Comparison of ENCODE assay signal across 8 mouse cellular contexts in the genomic region with DNA sequence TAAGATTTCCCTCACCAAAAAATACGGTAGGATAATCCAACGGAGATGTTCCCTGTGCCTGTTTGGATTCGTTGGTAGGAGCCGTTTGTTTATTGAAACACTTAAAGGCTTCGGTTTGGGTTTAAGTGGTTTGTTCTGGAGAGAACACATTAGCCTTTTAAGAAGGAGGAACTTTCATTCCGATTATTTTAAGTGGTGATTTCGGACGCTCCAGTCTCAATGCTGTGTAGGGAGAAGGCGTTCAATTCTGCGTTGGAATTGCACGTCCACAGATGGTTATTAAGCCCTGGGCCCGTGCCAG. TPM values are rescaled to one million over a fixed set of nuclear protein-coding genes. Genes with fewer than 3 reads are reported as not detected.
A peak's percentile ranks its signal among the peaks of the same experiment; 100 is the strongest.
DNase-seq lines count a peak whose midpoint lies in the region; ATAC-seq and TF ChIP-seq lines count a peak whose summit lies in the region.

No protein-coding gene starts in this region.

- H3K27ac ChIP-seq in heart, embryonic 11.5 days (ENCODE audit: low read depth, low read length): peak overlapping the region; percentile 100
- H3K27ac ChIP-seq in MEL (ENCODE audit: control insufficient read depth, low read depth, low read length): no peak overlapping the region
- H3K27ac ChIP-seq in hindbrain, embryonic 13.5 days: no peak overlapping the region
- no peak overlapping the region for H3K27ac ChIP-seq in macrophage

- H3K4me3 ChIP-seq in heart, embryonic 11.5 days (ENCODE audit: low read depth, low read length): peak overlapping the region; percentile 85
- H3K4me3 ChIP-seq in MEL (ENCODE audit: control insufficient read depth in 1 of 2, insufficient read depth in 1 of 2, low read depth in 2 of 2, low read length in 2 of 2) (peak overlapping the region; percentile 45 to 96), macrophage (ENCODE audit: inconsistent target) (peak overlapping the region; percentile 44)
- H3K4me3 ChIP-seq in hindbrain, embryonic 13.5 days: peak overlapping the region; percentile 57

- H3K79me2 ChIP-seq in MEL (ENCODE audit: control insufficient read depth, insufficient read depth, low read length, poor library complexity) (no peaks in the 10 kb centered on the region; the same call in 1 of the 2 replicates), macrophage (ENCODE audit: inconsistent target) (peaks cover 13% of the 10 kb centered on the region; the same call in 1 of the 2 replicates)

- ATAC-seq in heart, embryonic 11.5 days (replicated peaks; ENCODE audit: insufficient number of reproducible peaks, low FRiP score, low TSS enrichment): no peak
- ATAC-seq in hindbrain, embryonic 13.5 days (ENCODE audit: low FRiP score): no peak

- peak overlapping the region; percentile 79 for H3K4me2 ChIP-seq in heart, embryonic 11.5 days
- peak overlapping the region; percentile 95 for H3K4me2 ChIP-seq in hindbrain, embryonic 13.5 days

- TF ChIP-seq RAD21 in MEL (IDR thresholded peaks at IDR 0.05; ENCODE audit: low read depth, low read length): no peak

- 10% methylated on average over 12 of the region's 12 CpGs for WGBS in heart, embryonic 11.5 days (ENCODE audit: insufficient replicate concordance)
- 16% methylated on average over 12 of the region's 12 CpGs for WGBS in hindbrain, embryonic 13.5 days
- 13% methylated on average over 12 of the region's 12 CpGs for WGBS in macrophage (ENCODE audit: missing documents)

- peaks cover 48% of the 10 kb centered on the region for H3K4me1 ChIP-seq in heart, embryonic 11.5 days (ENCODE audit: control insufficient read depth, insufficient read depth, low read length)
- peaks cover 19 to 21% of the 10 kb centered on the region in 2 experiments for H3K4me1 ChIP-seq in MEL (ENCODE audit: control insufficient read depth in 1 of 2, insufficient read depth in 2 of 2, low read length in 2 of 2)
- H3K4me1 ChIP-seq in hindbrain, embryonic 13.5 days (replicated peaks): peaks cover 28% of the 10 kb centered on the region

- peak overlapping the region; percentile 82 for H3K9ac ChIP-seq in heart, embryonic 11.5 days (ENCODE audit: low read depth, low read length)
- H3K9ac ChIP-seq in MEL (ENCODE audit: control insufficient read depth, low read depth, low read length, poor library complexity, severe bottlenecking): peak overlapping the region; percentile 54
- peak overlapping the region; percentile 76; the same call in 1 of the 2 replicates for H3K9ac ChIP-seq in hindbrain, embryonic 13.5 days

- H3K27me3 ChIP-seq in heart, embryonic 11.5 days (ENCODE audit: control insufficient read depth, insufficient read depth, low read length): peaks cover 20% of the 10 kb centered on the region; the same call in 1 of the 2 replicates
- H3K27me3 ChIP-seq in MEL (ENCODE audit: control insufficient read depth in 1 of 2, insufficient read depth in 2 of 2, low read length in 2 of 2): no peaks in the 10 kb centered on the region
- H3K27me3 ChIP-seq in hindbrain, embryonic 13.5 days: peaks cover 65% of the 10 kb centered on the region

- H3K36me3 ChIP-seq in heart, embryonic 11.5 days (ENCODE audit: control insufficient read depth, insufficient read depth, low read length): no peaks in the 10 kb centered on the region
- H3K36me3 ChIP-seq in MEL (ENCODE audit: control insufficient read depth in 1 of 2, insufficient read depth in 2 of 2, low read length in 2 of 2) (peaks cover 0 to 18% of the 10 kb centered on the region in 2 experiments; a peak in 2 of 4 replicates), macrophage (ENCODE audit: inconsistent target) (peaks cover 11% of the 10 kb centered on the region)
- H3K36me3 ChIP-seq in hindbrain, embryonic 13.5 days: no peaks in the 10 kb centered on the region

- TF ChIP-seq CTCF in MEL (IDR thresholded peaks at IDR 0.05 in 2 of 3, conservative IDR thresholded peaks at IDR 0.05 in 1 of 3; ENCODE audit: control insufficient read depth in 1 of 3, insufficient read depth in 1 of 3, low read depth in 2 of 3, low read length in 3 of 3, poor library complexity in 1 of 3, severe bottlenecking in 1 of 3): no peak

- no peak for TF ChIP-seq POLR2A in MEL (IDR thresholded peaks at IDR 0.05; ENCODE audit: control insufficient read depth in 1 of 2, insufficient read depth in 1 of 2, low read depth in 1 of 2, low read length in 2 of 2, poor library complexity in 1 of 2)

- no peaks in the 10 kb centered on the region for H3K9me3 ChIP-seq in heart, embryonic 11.5 days (replicated peaks; ENCODE audit: control insufficient read depth, low read length)
- H3K9me3 ChIP-seq in MEL (replicated peaks; ENCODE audit: insufficient read depth, low read length): no peaks in the 10 kb centered on the region
- H3K9me3 ChIP-seq in hindbrain, embryonic 13.5 days: no peaks in the 10 kb centered on the region

- TF ChIP-seq EP300 in MEL (IDR thresholded peaks at IDR 0.05; ENCODE audit: low read depth in 1 of 2, low read length in 2 of 2): no peak

- no peak for DNase-seq in heart, adult 9 months (ENCODE audit: low spot score in 2 of 2)
- DNase-seq in MEL (ENCODE audit: low read depth, low spot score): no peak
- DNase-seq in right cerebral cortex, postnatal 25 days: no peak
- DNase-seq in adrenal gland, adult 8-10 months: no peak
- no peak for DNase-seq in thymus, postnatal 4 days

TF ChIP-seq in MEL, 35 proteins besides CTCF, POLR2A, EP300 and RAD21:
- TF ChIP-seq ELF1 (IDR thresholded peaks at IDR 0.05; ENCODE audit: low read depth, low read length) (no peak), SIN3A (IDR thresholded peaks at IDR 0.05; ENCODE audit: low read length) (no peak), USF2 (IDR thresholded peaks at IDR 0.05; ENCODE audit: borderline replicate concordance in 1 of 2, insufficient read depth in 1 of 2, low read depth in 1 of 2, low read length in 2 of 2) (no peak), NRF1 (IDR thresholded peaks at IDR 0.05; ENCODE audit: insufficient read depth, low read depth, low read length, poor library complexity, severe bottlenecking) (no peak), SMC3 (IDR thresholded peaks at IDR 0.05; ENCODE audit: low read depth, low read length) (no peak), MYC (IDR thresholded peaks at IDR 0.05; ENCODE audit: low read depth, low read length) (no peak), TBP (IDR thresholded peaks at IDR 0.05; ENCODE audit: low read depth, low read length) (no peak), ZC3H11A (IDR thresholded peaks at IDR 0.05; ENCODE audit: low read depth, low read length) (no peak), RCOR1 (IDR thresholded peaks at IDR 0.05; ENCODE audit: low read depth, low read length) (no peak), MEF2A (IDR thresholded peaks at IDR 0.05; ENCODE audit: extremely low read depth, insufficient replicate concordance, low read depth, low read length, poor library complexity, severe bottlenecking) (no peak), JUND (IDR thresholded peaks at IDR 0.05; ENCODE audit: low read depth, low read length) (no peak), ZMIZ1 (IDR thresholded peaks at IDR 0.05; ENCODE audit: low read depth, low read length) (no peak), CHD1 (IDR thresholded peaks at IDR 0.05; ENCODE audit: low read depth, low read length) (no peak)

RNA-seq across cellular contexts. Expression of gene Tmod1, which starts 0.2 kb away (rescaled TPM):
- 203 and 215 TPM in 2 replicates for polyA plus RNA-seq in heart, embryonic 11.5 days (2014; fragmentation: Nextera tagmentation; extraction: Ambion mirVana)
- 2.2 and 2.3 TPM in 2 replicates for total RNA-seq in MEL (2012; rRNA removed)
- 1 to 10 TPM in 1 of 2 experiments, not detected in 1; 8.1 TPM for polyA plus RNA-seq in MEL (2012; ENCODE audit: insufficient read depth in 1 of 2, insufficient read length in 2 of 2, low read depth in 1 of 2, low replicate concordance in 2 of 2, missing spikeins in 1 of 2)
- 1.9 and 2.1 TPM in 2 replicates for polyA plus RNA-seq in hindbrain, embryonic 13.5 days (2015; fragmentation: Nextera tagmentation; extraction: Ambion mirVana)
- total RNA-seq in macrophage (2018; cell fraction: chromatin; rRNA removed): 10 to 100 TPM in 10 of 26 experiments, 1 to 10 TPM in 16; 3.8 to 25.7 (median 8.6) TPM
- total RNA-seq in macrophage (2018; cell fraction: cytosol; rRNA removed): 10 to 100 TPM in 13 of 26 experiments, 1 to 10 TPM in 13; 2.6 to 19.8 (median 10.1) TPM
- total RNA-seq in macrophage (2018; cell fraction: nucleus; rRNA removed): 10 to 100 TPM in 11 of 26 experiments, 1 to 10 TPM in 15; 2.9 to 25.7 (median 9.4) TPM
- 5.2 to 16.5 TPM (median 13.3 TPM) in 3 replicates for polyA plus RNA-seq in macrophage (2018)
- total RNA-seq in adrenal gland, adult 8-10 months (2022): 10 to 100 TPM in 2 of 4 experiments, 1 to 10 TPM in 2; 4.5 to 14.8 (median 9.2) TPM
